Mouse (Mus musculus) ES-CJ7 (cell line): ENCODE results near the gene Nfe2l2.

Experiments
- DNase-seq: peaks from one replicate; pipeline ENCODE4 v3.0.0; 2011; ENCODE audit warnings: low read depth, low spot score

Gene Nfe2l2

DNA sequence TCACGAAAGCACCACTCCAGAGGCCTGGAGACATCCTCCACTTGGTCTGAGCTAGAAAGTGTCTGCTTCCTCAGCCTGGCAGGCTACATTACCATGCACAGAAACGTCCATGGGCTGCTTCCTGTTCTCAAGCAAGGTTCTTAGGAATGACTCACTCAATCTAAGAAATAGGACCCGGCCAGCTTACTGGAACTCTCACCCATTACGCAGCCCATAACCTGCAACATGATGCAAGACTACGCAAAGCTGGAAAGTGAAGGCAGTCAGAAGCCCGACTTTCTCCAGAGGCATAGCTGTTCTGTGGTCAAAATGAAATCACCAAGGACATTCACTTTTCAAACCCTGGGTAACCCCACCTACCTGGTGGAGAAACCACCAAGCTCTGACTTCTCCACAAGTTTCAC, 19.0 kb downstream of the Nfe2l2 start:
- DNase-seq: no peak

DNA sequence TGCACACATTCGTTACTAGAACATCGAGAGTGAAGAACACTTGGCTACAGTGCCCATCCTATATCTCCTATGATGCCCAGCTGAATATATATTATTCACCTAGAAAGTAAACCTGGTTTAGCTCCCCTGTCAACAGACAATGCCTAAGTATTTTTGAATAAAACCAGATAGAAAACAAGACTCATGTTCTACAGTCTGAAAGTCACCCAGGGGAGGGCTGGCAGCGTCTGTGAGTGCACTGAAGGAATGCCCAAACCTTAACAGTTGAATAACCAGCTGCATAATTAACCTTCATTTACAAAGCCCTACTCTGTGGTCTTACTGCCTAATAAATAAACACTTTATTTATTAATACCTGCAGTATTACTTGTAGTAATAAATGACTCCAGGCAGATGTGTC, 19.9 kb downstream of the Nfe2l2 start:
- no peak for DNase-seq

DNA sequence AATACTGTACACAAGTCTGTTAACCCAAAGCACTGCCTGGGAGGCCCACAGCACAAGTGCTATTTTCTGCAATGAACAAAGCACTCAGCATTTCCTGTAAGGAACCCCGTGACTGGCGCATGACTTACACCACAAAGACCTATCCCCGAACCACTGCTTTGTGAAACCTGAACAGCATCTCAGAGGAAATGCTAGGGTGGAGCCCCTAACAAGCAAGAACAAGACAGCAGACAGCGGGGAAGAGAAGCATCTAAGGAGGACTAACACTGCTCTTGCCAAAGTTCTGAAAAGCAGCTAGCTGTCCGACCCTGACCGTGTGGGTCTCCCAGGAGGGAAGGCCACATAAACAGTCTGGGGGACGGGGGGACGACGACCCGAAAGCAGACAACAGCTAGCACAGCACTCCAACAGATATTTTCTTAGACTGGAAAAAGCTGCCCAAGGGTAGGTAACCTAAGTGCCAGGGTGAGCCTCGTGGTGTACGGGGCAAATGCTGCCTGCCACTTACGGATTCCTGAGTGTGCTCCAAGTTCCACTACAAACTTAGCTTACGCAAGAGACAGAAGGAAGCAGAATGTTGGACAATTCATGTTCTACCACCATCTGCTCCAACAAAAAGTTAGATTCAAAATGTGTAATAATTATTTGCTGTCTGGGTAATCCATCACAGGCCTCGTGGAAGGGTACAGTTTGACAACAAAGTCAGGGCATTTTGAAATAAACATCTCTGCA, 21.3 kb downstream of the Nfe2l2 start:
- DNase-seq: peak; percentile 95

DNA sequence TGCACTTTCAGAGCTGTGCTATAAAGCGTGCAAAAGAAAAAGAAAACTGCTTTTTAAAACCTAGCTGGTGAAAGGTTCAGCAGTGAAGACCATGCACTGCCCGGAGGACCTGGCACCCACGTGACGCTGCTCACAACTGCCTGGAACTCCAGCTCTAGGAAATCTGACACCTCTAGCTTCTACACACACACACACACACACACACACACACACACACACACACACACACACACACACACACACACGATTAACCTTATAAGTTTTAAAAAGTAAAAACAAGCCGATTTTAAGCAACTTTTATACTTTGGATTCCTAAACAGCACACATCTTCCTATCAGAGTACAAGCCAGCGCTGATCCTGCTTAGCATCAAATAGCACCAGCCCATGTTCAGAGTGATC, 23.0 kb downstream of the Nfe2l2 start:
- DNase-seq: no peak

DNA sequence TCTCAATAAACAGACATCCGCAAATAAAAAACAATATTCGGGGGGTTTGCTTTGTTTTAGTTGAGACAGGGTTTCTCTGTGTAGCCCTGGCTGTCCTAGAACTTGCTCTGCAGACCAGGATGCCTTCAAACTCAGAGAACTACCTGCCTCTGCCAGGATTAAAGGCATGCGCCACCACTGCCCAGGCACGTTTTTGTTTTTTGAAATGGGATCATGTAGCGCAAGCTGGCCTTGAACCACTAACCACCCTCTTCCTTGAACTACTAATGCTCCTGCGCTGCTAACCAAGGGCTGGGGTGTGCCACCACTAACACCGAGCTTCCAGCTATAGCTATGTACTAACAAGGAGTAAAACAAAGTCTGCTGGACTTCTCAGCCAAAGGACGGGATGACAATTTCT, 24.5 kb downstream of the Nfe2l2 start:
- no peak for DNase-seq

DNA sequence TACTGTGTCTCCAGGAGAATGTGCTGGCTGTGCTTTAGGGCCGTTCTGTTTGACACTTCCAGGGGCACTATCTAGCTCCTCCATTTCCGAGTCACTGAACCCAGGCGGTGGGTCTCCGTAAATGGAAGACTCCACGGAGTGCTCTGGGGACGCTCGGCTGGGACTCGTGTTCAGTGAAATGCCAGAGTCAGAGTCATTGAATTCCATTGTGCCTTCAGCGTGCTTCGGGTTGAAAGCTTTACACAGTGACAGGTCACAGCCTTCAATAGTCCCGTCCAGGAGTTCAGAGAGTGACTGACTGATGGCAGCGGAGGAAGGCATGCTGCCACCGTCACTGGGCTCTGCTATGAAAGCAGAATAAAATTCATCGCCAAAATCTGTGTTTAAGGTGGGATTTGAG, 27.9 kb downstream of the Nfe2l2 start:
- DNase-seq: no peak

DNA sequence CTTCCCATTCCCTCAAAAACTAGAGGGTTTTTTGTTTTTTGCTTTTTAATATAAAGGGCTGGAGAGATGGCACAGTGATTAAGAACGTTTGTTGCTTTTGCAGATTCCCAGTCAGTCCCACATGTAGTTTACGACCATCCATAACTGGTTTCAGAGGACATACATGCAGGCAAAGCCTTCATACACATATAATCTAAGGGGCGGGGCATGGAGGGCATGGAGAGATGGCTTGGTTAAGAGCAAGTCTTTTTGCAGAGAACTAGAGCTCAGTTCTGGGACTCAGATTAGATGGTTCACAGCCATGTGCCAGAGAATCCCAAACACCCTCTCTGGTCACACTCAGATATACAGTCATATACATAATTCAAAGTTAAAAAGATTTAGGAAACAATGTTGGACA, 31.9 kb downstream of the Nfe2l2 start:
- DNase-seq: no peak

DNA sequence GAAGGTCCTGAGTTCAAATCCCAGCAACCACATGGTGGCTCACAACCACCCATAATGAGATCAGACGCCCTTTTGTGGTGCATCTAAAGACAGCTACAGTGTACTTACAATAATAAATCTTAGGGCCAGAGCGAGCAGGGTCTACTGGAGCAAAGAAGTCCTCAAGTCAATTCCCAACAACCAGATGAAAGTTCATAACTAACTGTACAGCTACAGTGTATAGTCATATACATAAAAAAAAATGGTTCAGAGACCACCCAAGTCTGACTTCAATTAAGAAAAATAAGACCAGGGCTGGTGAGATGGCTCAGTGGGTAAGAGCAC, 33.1 kb downstream of the Nfe2l2 start:
- DNase-seq: no peak

DNA sequence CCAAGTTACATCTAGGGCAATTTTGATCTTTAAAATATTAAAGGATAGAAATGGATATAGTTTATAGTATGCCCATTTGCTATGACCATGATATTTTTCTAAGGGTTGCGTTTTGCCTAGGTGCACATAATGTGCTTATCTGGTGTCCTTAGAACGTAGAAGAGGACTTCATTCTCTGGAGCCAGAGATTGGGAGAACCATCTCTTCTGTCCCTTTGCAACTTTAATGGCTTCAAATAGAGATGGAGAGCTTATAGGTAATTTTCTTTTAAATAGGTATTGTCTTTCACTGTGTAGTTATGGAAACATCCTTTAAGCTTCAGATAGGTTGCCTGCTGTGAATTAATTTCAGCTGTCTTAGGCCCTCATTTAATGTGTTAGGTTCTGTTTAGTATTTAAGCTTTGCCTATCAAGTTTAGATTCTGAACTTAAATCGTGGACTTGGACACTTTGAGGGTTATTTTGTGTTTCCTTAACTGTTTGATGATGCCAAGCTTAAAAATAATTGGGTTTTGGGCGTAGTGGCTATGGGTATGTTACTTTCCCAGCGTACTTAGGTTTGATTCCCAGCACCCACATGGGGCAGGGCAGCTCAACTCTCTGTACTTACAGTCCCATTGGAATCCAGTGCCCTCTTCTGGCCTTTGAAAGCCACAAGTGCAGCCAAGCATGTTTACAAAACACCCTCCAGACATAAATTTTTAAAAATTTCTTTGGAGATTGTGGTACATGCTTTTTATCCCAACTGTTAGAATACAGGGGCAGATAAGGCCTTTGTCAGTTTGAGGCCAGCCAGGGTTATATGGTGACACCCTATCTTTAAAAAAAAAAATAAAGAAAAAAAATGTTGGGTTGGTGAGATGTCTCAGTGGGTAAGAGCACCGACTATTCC, 33.8 kb downstream of the Nfe2l2 start:
- DNase-seq: peak; percentile 49

DNA sequence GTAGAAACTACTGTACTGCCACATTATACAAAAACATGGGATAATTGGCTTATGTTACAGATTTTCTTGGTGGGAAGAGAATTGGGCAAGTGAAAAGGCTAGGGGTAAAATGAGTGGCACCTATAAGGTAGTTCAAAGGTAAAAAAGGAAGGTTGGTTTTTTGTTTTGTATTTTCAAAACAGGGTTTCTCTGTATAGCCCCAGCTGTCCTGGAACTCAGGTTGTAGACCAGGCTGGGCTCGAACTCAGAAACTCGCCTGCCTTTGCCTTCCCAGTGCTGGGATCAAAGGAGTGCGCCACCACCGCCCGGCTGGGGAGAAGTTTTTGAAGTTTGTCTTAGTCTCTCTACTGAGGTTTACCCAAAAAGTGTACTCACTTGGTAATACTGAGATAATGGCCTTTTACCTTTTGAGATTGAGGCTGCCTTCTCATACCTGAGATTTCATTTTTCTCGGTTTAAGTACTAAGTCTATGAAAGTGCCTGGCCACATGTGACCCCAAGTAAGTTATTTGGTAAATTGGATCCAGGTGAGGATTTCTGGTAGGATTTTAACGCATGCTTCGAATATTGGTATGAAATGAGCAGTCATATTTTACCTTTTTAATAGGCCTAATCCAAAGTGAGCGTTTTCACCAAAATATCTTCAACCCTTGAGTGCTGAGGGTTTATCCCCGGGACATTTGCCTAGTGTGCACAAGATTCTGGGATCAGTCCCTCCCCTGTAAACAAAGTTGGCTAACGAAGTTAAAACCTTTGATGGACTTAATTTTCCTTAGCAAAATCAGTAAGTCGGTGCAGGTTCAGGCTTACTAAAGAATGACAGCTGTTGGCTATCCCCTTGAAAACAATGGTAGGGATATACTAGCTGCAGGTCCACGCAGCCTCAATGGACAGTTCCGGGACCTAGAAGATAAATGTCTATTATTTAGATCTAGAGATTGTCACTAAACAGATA, 34.7 kb downstream of the Nfe2l2 start:
- DNase-seq: peak; percentile 50

DNA sequence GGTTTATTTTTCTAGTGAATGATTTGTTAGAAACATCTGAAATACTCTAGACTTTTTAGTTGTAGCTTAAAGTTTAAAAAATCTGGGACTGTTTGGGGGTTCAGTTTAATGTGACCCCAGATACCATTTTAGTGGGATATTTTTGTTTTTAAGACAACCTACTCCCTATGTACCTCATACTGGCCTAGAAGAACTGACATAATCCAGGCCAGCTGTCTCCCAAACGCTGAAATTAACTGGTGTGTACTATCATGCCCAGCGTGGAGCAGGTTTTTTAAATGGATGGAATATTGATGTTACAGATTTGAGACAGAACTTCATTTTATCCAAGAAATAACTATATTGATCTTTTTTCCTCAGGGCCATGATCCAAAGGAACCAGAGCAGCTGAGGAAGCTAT, 43.3 kb downstream of the Nfe2l2 start:
- DNase-seq: no peak

DNA sequence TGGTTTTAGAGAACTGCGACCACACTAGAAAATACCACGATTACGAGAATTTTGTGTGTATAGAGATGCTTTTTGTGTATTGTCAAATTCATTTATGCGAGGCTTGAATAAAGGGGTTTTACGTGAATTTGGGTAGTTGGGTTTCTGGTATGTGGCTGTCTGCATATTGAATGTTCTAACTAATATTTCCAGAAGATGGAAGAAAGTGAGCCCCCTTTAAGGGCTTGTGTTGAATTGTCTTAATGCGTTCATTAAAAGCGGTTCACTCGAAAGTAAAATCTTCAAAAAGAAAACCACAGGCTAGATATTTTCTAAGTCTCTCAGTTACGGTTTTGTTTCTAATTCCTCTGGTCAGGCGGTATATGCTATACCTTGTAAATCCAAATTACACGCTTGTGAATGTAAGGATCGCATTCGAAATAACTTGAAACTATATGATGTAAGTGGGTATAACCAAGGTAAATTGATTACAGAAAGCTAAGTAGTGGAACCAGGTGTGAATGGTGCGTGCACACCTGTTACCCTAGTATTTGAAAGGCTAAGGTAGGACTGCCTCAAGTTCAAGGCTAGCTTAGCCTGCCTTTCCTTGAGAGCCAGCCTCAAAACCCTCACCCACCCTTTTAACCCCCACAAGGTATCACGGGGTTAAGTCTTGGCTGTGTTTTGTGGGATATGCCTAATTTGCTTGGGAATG, 44.0 kb downstream of the Nfe2l2 start:
- DNase-seq: peak; percentile 54

DNA sequence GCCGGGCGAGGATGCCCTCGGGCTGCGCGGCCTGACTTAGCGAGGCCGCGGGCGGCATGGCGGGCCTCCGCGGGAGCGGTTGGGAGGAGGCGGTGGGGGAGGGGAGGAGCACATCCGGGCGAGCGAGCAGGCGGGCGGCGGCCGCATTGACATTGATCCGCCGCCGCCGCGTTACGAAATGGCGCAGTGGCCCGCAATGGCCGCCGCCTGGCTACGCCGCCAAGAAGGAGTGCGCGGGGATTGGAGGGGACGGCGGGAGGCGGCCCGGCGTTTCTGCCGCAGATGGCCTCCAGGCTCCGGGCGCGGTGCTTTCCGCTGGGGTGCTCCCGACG, 44.8 kb downstream of the Nfe2l2 start:
- DNase-seq: peak; percentile 68

DNA sequence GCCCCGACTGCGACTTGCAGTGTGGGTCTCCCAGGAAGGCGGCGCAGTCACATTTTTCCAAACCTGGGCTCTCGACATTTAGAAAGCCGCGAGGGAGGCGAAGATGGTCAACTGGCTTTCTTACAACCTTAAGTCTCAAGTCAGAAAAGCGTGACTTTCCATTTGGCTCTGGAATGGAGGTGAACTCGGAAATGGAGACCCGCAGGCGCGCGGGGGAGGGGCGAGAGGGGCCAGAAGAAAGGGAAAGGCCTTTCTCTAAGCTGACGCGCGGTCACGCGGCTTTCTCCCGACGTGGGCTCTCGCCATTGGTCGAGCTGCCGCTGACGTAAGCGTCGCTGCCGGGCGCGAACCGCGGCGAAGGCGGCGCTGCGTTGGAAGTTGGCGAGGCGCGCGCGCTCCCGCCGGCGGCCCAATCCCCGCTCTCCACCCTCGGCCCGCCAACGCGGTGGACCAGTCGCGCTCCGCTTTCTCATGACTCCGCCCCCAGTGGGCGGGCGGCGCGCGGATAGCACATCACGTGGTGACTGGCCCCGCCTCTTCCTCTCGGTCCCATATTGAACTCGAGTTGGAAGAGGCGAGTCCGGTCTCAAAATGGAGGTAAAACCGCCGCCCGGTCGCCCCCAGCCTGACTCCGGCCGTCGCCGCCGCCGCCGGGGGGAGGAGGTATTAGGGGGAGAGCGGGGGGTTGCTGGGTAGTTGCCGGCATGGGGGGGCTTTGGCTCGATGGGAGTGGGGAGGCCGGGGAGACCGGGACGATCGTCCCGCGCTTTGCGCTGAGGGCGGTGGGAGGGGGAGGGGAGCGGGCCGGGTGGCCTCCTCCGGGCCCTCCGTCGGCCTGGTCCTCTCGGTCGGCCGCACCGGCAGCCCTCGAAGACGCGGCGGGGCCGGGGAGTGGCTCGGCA, 45.5 kb downstream of the Nfe2l2 start, which contains the start of gene Hnrnpa3:
Gene Hnrnpa3 (plus strand): TSS at position 535 of the 902 bp plus-strand sequence.
- DNase-seq: peak; percentile 98

DNA sequence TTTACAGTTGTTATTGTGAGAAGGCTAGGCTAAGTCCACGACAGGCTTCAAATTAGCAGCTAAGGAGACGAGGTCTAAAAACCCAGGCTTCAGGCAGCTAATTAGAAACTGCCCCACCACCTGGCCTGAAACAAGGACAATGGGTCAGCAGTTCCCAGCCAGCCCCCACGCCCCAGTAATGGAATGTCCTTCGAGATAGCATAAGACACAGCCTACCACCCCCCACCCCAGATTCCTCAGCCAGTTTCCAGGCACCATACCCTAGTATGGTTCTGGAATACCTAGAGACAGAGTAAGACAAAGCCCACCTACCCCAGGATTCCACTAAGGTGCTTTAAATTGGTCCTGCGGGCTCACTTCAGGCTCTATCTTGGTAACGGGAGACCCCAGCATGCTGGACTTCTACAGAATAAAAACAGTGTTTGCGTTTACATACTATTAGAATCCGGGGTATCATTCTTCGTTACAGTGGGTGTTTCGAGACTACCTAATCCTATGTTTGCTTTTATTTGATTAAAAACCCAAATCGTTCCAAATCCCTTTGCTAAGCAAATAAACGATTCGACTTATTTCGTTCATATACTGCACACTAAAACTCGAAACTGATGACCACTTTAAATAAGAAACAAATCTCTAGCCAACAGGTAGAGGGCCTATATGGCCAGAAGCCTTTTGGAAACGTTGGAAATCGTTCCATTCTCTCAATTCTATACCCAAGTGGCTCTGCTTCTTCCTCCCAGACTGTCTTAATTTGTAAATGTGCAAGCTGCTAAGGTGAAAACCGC, 46.3 kb downstream of the Nfe2l2 start:
- peak; percentile 85 for DNase-seq

DNA sequence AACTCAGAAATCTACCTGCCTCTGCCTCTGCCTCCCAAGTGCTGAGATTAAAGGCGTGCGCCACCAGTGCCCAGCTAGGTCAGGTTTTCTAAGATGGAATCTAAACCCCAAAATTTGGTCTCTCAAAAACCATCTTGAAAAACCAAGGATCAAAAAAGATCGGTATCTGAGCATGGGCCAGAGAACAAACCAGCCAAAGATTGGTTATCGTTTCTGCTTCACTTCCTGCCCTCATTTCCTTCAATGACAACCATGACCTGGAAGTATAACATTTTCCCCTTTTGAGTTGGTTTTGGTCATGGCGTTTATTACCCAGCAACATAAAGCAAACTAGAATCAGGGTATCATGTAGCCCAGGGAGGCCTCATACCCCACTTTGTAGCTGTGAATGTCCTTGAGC, 47.5 kb downstream of the Nfe2l2 start:
- DNase-seq: no peak

DNA sequence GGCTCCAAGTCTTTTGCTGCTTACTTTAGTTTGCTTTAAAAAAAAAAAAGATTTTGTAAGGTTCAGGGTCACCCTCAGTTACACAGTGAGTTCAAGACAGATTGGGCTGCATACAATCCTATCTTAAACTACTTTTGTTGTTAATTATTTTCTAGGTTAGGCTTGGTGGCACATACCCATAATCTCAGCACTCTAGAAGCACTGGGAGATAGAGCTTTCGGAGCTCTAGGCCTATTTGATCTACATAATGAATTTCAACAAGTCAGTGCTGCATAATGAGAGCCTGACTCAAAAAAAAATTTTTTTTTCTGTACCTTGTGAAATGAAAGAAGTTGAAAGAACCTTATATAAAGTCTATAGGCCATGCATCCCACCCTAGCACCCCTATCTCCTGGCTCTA, 49.8 kb downstream of the Nfe2l2 start:
- no peak for DNase-seq

DNA sequence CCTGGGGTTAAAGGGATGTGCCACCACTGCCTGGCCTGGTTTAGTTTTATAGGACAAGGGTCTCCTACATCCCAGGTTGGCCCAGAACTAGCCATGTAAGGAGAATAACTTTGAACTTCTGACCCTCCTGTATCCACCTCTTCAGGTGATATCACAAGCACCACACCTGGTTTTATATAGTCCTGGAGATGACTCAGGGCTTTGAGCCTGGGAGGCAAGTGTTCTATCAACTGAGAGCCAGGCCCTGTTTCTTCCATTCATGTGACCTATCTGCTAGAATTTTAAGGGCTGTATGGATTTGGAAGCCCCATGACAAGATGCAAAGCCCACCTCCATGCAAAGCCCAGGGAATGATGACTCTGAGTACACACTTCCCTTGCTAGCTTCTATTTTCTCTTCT, 51.3 kb downstream of the Nfe2l2 start:
- no peak for DNase-seq

DNA sequence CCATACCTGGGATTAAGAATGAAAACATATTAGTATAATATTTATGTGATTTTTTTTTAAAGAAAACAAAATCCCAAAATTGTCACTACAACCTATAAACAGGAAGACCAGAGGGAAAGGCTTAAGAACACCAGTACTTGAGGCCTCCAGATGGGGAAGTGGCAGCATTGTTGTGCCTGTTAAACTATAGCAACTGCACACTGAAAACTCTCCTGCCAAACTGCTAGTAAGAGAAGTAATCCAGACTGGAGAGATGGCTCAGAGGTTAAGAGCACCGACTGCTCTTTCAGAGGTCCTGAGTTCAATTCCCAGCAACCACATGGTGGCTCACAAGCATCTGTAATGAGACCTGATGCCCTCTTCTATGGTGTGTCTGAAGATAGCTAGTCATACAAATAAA, 54.0 kb downstream of the Nfe2l2 start:
- DNase-seq: no peak

DNA sequence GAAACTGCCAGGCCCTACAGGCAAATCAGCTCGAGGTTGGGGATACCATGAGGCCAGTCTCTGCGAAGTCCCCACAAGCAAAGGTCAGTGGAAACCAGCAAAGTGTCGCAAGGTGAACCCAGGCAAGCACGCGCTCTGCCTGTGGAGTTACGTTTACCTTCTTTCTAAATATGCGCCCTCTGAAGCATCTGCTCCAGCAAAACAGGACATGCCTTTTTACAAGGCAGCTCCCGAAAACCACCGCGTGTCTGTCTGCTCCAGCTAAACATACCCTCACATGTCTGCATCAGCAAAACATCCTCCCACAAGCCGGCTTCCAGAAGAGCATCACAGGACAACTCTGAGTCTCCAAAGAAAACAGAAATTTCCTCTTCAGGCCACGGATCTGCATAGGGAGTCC, 59.2 kb downstream of the Nfe2l2 start:
- peak; percentile 24 for DNase-seq
